Mouse (Mus musculus): ENCODE data around the gene Ces1d.
"Not testable (repeated sequence)": the region's sequence is repeated elsewhere in the genome, so short reads cannot be mapped to it uniquely, and the experiment has no call there.

Ces1d gene

GRCm38 (mm10) chr8:93197685-93198525 lies at the start of gene Ces1d:
TSS of gene Ces1d (minus strand) at chr8:93197838.
- in situ Hi-C loops (cut with MseI, MboI), result no loop called here

- in situ Hi-C loops (cut with MseI, MboI), result no loop called here
Observed at GRCm38 (mm10) chr8:93246057-93246456, 48.4 kb upstream of the Ces1d start.

DNA sequence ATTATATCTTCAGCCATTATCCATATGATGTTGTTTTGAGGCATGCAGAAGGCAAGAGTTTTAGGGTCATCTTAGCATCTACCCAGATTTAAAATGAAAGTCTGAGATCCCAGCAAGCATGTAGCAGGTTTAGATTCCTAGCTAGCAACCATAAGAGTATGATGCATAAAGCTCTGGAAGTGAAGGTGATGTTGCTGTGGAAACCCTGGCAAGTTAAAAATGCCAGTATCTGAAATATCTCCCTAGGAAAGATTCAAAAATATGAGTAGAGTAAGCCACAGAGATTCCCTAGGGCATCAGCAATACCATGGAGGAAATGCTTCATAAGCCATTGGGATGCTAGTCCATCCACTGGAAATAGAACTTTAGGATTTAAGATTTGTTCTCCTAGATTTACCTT lies 42.2 kb upstream of the Ces1d start:
- in situ Hi-C loops (cut with MseI, MboI), result no loop called here

DNA sequence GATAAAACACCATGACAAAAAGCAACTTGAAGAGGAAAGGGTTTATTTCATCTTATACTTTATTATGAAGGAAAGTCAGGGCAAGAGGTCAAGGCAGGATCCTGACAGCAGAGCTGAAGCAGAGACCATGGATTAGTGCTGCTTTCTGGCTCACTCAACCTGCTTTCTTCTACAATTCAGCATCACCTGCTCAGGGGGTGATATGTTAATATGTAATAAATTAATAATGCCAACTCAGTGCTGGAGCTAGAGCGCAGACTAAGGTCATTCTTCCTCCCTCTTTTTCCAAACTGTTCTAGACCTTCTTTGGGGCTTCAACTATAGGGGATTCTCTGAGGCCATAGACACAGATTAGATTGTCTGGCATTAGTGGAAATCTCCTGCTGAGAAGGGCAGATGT lies 38.0 kb upstream of the Ces1d start:
- in situ Hi-C loops (cut with MseI, MboI), result no loop called here

DNA sequence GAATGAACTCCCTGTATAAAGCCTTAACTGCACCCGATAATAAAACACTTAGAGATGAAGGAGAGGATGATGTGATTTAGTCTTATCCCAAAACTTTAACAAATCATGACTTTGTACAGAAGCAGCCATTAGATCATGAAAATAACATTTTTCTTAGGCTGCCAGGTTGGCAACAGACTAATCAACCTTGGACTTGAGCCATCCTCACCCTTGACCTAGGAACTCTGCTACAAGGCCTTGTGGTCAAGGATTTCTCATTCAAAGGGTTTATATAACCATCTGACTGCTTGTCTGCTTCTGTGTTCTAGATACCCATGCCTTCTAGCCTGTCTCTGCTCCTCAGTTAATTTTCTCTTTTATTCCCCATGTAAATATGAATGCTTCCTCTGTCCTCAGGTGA lies 37.1 kb upstream of the Ces1d start:
- in situ Hi-C loops (cut with MseI, MboI), result no loop called here

DNA sequence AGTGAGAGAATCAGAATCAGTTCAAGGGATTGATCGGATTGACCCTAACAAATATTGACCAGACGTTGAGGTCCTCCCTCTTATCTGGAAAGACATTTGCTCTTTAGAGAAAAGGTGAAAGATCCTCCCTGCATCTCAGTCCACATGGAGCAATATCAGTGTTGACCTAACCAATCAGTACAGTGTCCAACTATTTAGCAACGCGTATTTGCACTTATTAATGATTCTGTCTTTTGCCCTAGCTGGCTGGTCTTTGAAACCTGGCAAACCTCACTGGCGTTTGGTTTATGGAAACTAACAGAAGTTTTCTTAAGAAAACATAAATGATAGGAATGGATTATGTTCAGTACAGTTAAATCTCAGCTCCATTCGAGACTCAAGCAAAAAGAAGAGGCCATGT lies 36.4 kb upstream of the Ces1d start:
- in situ Hi-C loops (cut with MseI, MboI), result no loop called here

GRCm38 (mm10) chr8:93229446-93229845 lies 31.8 kb upstream of the Ces1d start, which contains the start of gene Ces1e:
TSS of gene Ces1e (minus strand) at chr8:93229619.
- in situ Hi-C loops (cut with MseI, MboI), result no loop called here

DNA sequence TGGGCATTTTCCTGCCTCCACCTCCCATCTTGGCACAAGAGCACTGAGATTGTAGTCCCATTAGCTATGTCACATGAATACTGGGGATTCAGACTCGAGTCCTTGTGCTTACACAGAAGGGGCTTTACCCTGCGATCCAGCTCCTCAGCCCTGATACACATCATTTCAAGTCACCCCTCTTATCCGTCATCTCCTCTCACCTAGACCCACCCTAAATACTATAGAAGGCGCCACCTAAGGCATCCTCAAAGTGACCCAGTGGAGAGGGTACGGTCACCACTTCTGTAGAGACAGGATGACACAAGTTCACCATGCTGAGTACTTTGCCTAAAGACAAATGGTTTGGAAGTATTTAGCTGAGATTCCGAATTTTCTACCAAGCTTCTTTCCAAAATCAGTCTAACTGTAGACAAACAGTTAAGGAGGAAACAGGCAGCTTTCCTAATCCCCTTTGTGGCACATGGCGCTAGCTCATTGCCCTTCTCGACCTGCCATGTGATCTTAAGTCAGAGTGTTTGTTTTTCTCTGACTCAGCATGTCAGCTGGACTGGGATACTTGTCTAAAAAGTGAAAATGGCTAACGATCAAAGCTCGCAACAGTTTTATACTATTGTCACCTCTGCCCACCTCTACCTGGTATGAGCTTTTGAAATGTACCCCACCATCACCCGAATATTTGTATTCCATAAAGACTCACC lies 31.2 kb upstream of the Ces1d start:
- in situ Hi-C loops (cut with MseI, MboI), result no loop called here

- in situ Hi-C loops (cut with MseI, MboI), result not testable (repeated sequence)
Observed at GRCm38 (mm10) chr8:93226471-93226870, 28.8 kb upstream of the Ces1d start.

DNA sequence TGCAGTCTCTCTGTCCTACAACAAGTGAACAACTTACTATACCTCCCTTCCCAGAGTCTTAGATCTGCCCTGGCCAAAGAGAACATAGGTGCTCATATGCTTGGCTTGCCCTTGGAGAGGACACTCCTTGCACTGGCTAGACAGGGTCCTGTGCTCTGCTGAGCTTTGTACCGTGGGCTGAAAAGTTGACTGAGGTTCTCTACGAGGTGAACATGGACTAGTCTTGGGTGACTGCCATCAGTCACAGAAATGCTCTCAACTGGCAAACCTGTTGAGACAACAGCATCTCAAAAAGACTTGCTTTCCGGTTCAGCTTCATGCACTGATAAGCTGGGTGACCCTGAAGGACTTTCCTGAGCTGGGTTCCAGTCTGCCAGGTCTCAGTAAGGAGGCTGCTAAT lies 24.3 kb upstream of the Ces1d start:
- in situ Hi-C loops (cut with MseI, MboI), result no loop called here

DNA sequence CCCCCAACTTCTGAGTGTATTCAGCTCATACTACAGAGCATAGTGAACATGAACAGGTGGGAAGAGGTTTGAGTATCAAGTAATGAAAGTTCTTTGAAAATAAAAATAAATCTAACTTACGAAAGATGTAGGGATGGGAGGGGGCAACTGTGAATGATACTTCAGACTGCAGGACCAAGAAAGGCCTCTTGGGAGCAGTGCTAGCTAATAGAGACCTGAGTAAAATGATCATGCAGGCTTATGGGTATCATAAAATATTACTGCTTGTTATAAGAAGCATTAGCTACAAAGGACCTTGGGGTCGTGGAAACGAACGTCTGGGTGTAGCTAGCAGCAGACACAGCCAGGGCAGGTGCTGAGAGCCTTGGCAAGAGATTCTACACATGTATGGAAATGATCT lies 20.2 kb upstream of the Ces1d start:
- in situ Hi-C loops (cut with MseI, MboI), result no loop called here

DNA sequence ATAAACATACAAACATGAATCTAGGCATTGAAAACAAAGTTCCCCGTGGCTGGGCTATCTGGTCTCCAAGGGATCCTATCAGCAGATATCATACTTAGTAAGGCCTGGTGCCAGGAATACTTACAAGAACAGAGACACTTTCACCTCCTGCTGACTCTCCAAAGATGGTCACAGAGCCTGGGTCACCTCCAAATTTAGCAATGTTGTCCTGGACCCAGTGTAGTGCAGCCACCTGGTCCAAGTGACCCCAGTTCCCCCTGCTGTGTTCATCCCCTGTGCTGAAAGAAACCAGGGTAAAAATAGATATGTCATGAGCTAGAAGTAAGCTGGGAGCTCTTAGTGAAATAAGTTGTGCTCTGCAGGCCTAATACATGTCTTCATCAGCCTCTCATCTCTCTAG lies 19.7 kb upstream of the Ces1d start:
- in situ Hi-C loops (cut with MseI, MboI), result no loop called here

- in situ Hi-C loops (cut with MseI, MboI), result no loop called here
Observed at GRCm38 (mm10) chr8:93211091-93211490, 13.5 kb upstream of the Ces1d start.

GRCm38 (mm10) chr8:93199146-93199545 lies 1.5 kb upstream of the Ces1d start:
- in situ Hi-C loops (cut with MseI, MboI), result not testable (repeated sequence)

- in situ Hi-C loops (cut with MseI, MboI), result no loop called here
Observed at GRCm38 (mm10) chr8:93196436-93196835, 1.2 kb downstream of the Ces1d start.

- in situ Hi-C loops (cut with MseI, MboI), result no loop called here
Observed at GRCm38 (mm10) chr8:93180581-93181129, 17.0 kb downstream of the Ces1d start.

- in situ Hi-C loops (cut with MseI, MboI), result no loop called here
Observed at GRCm38 (mm10) chr8:93176593-93176992, 21.0 kb downstream of the Ces1d start.

GRCm38 (mm10) chr8:93174554-93174953 lies 23.1 kb downstream of the Ces1d start:
- in situ Hi-C loops (cut with MseI, MboI), result no loop called here

GRCm38 (mm10) chr8:93171846-93172590 lies 25.6 kb downstream of the Ces1d start:
- in situ Hi-C loops (cut with MseI, MboI), result no loop called here

DNA sequence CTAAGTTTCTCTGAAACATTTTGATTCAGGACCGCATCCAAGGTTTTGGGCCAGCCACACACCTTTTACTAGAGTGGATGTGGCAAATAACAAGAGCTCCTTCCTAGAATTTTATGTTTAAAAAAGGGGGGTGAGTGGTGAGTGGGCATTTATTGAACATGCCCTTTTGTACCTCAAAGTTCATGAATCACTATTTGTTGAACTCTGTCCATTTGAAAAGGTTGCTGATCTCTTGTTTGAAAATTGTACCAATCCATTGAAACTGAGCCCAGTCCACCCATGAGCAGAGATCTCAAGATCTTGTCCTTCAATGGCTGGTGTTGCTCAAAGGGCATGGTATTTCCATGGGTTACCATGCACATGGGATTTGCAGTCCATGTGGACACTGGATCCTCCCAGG lies 34.3 kb downstream of the Ces1d start:
- in situ Hi-C loops (cut with MseI, MboI), result no loop called here

DNA sequence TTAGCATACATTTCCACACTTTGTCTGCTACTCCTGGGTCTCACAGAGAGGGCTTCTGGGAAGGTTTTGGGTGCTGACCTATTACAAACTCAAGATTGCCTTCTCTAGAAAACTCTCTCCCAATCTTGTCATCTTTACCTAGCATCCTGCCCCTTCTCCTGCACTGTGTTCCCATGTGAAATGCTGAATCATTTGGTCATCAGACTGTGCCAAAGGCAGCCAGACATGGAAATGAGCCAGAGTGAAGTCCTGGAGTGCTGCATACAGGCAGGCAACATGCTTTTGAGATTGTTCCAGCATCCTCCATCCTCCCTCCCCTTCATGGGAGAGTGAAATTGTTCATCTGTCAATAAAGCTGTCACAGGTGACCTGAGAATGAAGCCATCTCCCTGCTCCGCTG lies 46.2 kb downstream of the Ces1d start:
- in situ Hi-C loops (cut with MseI, MboI), result no loop called here

GRCm38 (mm10) chr8:93147331-93147730 lies 50.3 kb downstream of the Ces1d start:
- in situ Hi-C loops (cut with MseI, MboI), result no loop called here

All from mouse trophoblast stem cell (cell line).